Mouse (Mus musculus) intestine, embryonic 16.5 days (tissue): ENCODE results near the gene Tbc1d16. TPM values are rescaled to one million over a fixed set of nuclear protein-coding genes. Genes with fewer than 3 reads are reported as not detected.
"Not testable (repeated sequence)": the region's sequence is repeated elsewhere in the genome, so short reads cannot be mapped to it uniquely, and the experiment has no call there.

Experiments
- ATAC-seq: fragments of 200-750 bp; cut with Nextera tagmentation; 2 replicates; pipeline ENCODE4 v1.8.0; 2017; ENCODE audit warnings: moderate TSS enrichment, moderate library complexity
- H3K27ac ChIP-seq: fragments of 300-500 bp; sonication (generic); 2 replicates; pipeline ENCODE4 v1.5.1; 2014; ENCODE audit warnings: mild to moderate bottlenecking, low read length
- H3K27me3 ChIP-seq: fragments of 300-500 bp; sonication (generic); replicated peaks from 2 replicates; pipeline ENCODE4 v1.6.1; 2014; ENCODE audit warnings: low read length, control low read depth, mixed read lengths; ENCODE audit not compliant: control insufficient read depth, insufficient read depth
- H3K36me3 ChIP-seq: fragments of 300-500 bp; sonication (generic); 2 replicates; pipeline ENCODE4 v1.6.1; 2014; ENCODE audit warnings: low read length, control low read depth; ENCODE audit not compliant: control insufficient read depth, insufficient read depth
- H3K4me1 ChIP-seq: fragments of 300-500 bp; sonication (generic); 2 replicates; pipeline ENCODE4 v1.6.1; 2014; ENCODE audit warnings: low read length, control low read depth, mixed read lengths; ENCODE audit not compliant: control insufficient read depth, insufficient read depth
- H3K4me2 ChIP-seq: fragments of 300-500 bp; sonication (generic); 2 replicates; pipeline ENCODE4 v1.6.1; 2014; ENCODE audit warnings: low read depth, low read length, control low read depth
- H3K4me3 ChIP-seq: fragments of 300-500 bp; sonication (generic); 2 replicates; pipeline ENCODE4 v1.5.1; 2014; ENCODE audit warnings: mild to moderate bottlenecking, low read length
- H3K9ac ChIP-seq: fragments of 300-500 bp; sonication (generic); 2 replicates; pipeline ENCODE4 v1.6.1; 2014; ENCODE audit warnings: low read depth, low read length
- H3K9me3 ChIP-seq: fragments of 300-500 bp; sonication (generic); 2 replicates; pipeline ENCODE4 v1.6.1; 2016; ENCODE audit warnings: low read length, control low read depth; ENCODE audit not compliant: control insufficient read depth
- WGBS: fragments of 180-500 bp; shearing (Covaris S2); extraction: QIAGEN DNeasy Blood & Tissue Kit; methylation state at CpG from one replicate; pipeline ENCODE4 v1.1.7; 2014; 5-methylcytosine and 5-hydroxymethylcytosine counted together
- polyA plus RNA-seq: library from polyadenylated mRNA; unstranded; fragments of >200 nt; fragmentation: Nextera tagmentation; extraction: Ambion mirVana; gene quantifications from 2 replicates; pipeline ENCODE4 v1.2.1, GENCODE M21; 2015

Gene Tbc1d16
- polyA plus RNA-seq, 1 experiment from 2014 or later = 12.7 TPM

DNA sequence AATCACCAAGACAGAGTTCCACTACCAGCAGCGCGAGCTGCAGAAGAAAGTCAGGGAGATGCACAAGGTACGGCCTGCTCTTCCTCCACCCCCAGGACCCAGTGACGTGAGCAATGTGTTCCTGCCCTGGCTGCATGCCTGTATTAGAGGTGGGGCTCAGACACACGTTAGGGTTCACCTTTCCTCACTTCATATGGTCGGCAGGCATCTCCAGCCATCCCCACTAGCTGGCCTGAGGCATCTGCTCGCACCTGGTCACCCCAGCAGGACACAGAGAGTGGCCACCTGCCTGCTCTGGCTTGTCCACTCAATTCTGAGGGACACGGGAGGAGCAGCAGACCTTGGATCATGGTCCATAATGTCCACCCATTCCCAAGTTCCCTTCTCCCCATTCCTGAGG is 31.7 kb upstream of the Tbc1d16 start:
- ATAC-seq = no peak
- 0 out of 2 replicates have a peak, but pooled peaks cover 10% of the 10 kb centered on the region for H3K4me1 ChIP-seq
- WGBS = 85% methylated on average over 8 of the region's 8 CpGs
- H3K9ac ChIP-seq = no peak overlapping the region
- no peaks in the 10 kb centered on the region for H3K9me3 ChIP-seq
- H3K27ac ChIP-seq = no peak overlapping the region
- no peak overlapping the region for H3K4me3 ChIP-seq
- no peaks in the 10 kb centered on the region for H3K27me3 ChIP-seq
- H3K4me2 ChIP-seq = no peak overlapping the region
- H3K36me3 ChIP-seq = no peaks in the 10 kb centered on the region

DNA sequence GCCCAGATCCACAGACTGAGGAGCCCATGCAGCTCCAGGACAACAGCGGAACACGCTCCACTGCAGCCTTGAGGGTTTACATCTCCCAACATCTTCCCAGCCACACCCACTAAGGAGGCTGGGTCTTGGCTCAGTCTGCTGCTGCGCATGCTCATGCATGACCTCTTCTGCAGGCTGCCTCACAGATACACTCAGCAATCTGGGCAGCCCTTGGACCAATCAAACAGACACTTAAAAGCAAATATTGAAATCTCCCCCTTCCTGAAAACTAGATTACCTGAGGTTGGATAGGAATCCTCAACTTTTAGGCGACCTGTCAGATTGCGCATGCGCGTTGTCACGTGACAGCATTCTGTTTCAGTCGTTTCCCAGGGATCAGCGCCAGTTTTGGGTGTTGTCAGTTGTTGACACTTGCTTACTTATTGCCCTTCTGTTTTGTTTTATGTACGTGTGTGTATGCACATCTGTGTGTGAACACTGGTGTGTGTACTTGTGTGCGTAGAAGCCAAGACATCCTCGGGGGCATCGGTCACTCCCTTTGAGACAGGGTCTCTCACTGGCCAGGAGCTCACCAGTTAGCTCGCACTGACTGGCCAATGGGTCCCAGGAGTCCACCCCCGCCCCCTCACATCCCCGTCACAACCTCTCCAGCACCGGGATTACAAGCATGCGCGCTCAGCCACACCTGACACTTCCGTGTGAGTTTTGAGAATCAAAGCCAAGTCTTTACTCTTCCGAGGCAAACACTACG is 30.4 kb upstream of the Tbc1d16 start:
- 60% methylated on average over 23 of the region's 23 CpGs for WGBS
- peak overlapping the region; percentile 34 for H3K4me3 ChIP-seq
- no peaks in the 10 kb centered on the region for H3K36me3 ChIP-seq
- H3K9ac ChIP-seq = peak overlapping the region; percentile 57; the same call in 1 of the 2 replicates
- H3K4me2 ChIP-seq = peak overlapping the region; percentile 49
- no peak overlapping the region; the same call in 1 of the 2 replicates for H3K27ac ChIP-seq
- no peaks in the 10 kb centered on the region for H3K9me3 ChIP-seq
- ATAC-seq = peak; percentile 83
- 0 out of 2 replicates have a peak, but pooled peaks cover 10% of the 10 kb centered on the region for H3K4me1 ChIP-seq
- H3K27me3 ChIP-seq = no peaks in the 10 kb centered on the region

DNA sequence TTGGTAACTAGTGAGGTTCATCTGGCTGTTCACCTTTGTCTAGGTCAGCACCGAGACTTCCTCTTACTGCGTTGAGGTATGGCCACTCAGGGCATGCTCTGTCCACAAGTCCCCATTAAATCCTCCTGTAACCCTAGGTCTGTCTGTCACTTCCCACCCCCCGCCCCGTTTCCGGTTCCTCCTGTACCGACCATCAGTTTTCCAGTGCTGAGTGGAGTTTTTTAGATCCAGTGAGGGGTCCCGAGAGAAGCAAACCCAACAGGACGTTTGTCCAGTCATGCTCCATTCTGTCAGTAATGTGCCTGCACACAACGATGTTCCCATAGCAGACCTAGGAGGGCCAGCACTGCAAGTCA is 29.9 kb upstream of the Tbc1d16 start:
- H3K4me1 ChIP-seq = peaks cover 11% of the 10 kb centered on the region; the same call in 1 of the 2 replicates
- peak overlapping the region; percentile 34 for H3K4me3 ChIP-seq
- H3K36me3 ChIP-seq = no peaks in the 10 kb centered on the region
- 0 out of 2 replicates have a peak overlapping the region, but pooled peaks have one; percentile 57 for H3K9ac ChIP-seq
- 56% methylated on average over 9 of the region's 9 CpGs for WGBS
- H3K27me3 ChIP-seq = no peaks in the 10 kb centered on the region
- no peak for ATAC-seq
- no peaks in the 10 kb centered on the region for H3K9me3 ChIP-seq
- H3K4me2 ChIP-seq = peak overlapping the region; percentile 49
- no peak overlapping the region for H3K27ac ChIP-seq

DNA sequence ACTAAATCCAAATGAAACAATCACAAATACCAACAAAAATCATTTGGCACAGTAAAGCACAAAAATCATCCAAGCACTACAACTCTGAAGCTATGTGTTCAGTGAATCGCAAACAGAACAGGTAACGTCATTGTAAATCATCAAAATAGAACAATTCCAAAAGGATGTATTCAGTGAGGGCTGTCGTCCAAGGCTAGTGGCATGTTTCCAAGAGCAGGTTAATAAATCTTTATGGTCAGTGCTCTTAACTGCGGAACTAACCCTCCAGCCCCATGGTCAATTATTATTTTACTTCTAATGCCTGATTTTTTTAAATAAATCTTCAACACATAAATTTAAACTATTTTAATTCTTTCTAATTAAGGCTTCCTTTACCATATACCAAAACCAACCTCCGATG is 28.3 kb upstream of the Tbc1d16 start:
- H3K9me3 ChIP-seq, H3K27me3 ChIP-seq, H3K36me3 ChIP-seq, H3K27ac ChIP-seq, H3K9ac ChIP-seq, H3K4me3 ChIP-seq, H3K4me2 ChIP-seq, ATAC-seq: not testable (repeated sequence)
- peaks cover 21% of the 10 kb centered on the region for H3K4me1 ChIP-seq
- 70% methylated on average over 5 of the region's 5 CpGs for WGBS

DNA sequence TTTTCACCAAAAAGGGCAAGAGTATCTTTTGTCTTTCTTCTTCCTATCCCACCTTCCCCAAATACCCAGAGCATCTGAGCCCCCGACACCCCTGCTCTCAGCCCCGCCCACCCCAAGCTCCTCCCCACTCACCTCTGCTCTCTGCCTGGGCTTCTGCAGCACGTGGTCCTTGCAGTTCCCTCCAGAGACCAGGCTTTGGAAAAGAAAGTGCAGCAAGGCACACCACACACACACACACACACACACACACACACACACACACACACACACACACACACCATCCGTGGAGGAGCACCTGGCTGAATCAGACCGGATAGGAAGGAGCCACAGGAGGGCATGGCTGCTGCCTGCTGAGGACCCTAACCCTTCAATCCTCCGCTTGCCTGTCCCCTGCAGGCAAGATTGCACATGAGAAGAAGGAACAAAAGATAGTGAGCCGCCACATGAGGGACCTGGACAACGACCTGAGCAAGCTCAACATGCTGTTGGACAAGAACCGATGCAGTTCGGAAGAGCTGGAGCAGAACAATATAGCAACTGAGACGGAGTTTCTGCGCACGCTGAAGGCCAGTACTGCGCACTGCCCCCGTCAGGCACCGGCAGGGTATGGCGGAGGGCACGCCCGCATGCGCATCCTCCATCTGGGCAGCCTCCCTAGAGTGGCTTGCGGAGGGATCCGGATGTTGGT is 24.7 kb upstream of the Tbc1d16 start:
- Histone ChIP-seq H3K27ac (no peak overlapping the region), H3K4me3 (peak overlapping the region; percentile 9), H3K9ac (peak overlapping the region; percentile 14; the same call in 1 of the 2 replicates), H3K27me3 (no peaks in the 10 kb centered on the region), H3K4me1 (peaks cover 16% of the 10 kb centered on the region), H3K36me3 (no peaks in the 10 kb centered on the region), H3K4me2 (peak overlapping the region; percentile 39), H3K9me3 (no peaks in the 10 kb centered on the region)
- ATAC-seq = peak; percentile 68
- WGBS = 5% methylated on average over 22 of the region's 22 CpGs

DNA sequence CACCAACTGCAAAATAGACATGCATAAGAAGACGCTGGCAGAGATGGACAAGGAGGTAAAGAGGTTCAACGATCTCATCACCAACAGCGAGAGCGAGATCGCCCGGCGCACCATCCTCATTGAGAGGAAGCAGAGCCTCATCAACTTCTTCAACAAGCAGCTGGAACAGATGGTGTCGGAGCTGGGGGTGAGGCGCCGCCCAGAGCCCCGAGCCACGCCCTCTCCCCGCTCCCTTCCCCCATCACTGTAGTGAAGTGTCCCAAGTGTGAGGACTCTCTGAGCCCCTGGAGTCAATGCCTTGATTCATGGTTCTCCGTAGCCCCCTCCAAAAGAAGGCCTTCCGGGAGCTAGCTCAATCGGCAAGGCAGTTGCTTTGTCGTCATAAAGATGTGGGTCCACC is 22.7 kb upstream of the Tbc1d16 start:
- Histone ChIP-seq H3K4me1 (peaks cover 12% of the 10 kb centered on the region), H3K27ac (no peak overlapping the region), H3K4me3 (no peak overlapping the region), H3K27me3 (no peaks in the 10 kb centered on the region), H3K9ac (no peak overlapping the region), H3K9me3 (no peaks in the 10 kb centered on the region), H3K4me2 (no peak overlapping the region), H3K36me3 (no peaks in the 10 kb centered on the region)
- no peak for ATAC-seq
- WGBS = 50% methylated on average over 17 of the region's 17 CpGs

DNA sequence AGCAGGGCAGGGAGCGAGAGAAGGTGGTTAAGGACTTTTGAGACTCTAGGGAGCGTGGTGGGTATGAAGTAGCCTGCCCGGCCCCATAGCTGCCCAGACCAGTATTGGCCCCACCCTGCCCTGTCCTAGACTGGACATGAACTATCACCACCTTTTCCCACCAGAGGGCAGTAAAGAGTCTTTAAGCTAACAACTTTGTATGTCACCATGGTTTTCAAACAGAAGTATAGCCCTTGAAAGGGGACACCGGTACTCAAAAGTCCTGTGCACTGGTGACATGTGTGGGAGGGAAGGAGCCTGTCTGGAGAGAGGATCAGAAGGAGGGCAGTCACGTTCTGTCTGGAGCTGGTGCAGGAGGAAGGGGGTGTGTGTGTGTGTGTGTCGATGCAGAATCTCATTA is 20.7 kb upstream of the Tbc1d16 start:
- no peak overlapping the region for H3K9ac ChIP-seq
- 29% methylated on average over 6 of the region's 6 CpGs for WGBS
- ATAC-seq = peak; percentile 61

DNA sequence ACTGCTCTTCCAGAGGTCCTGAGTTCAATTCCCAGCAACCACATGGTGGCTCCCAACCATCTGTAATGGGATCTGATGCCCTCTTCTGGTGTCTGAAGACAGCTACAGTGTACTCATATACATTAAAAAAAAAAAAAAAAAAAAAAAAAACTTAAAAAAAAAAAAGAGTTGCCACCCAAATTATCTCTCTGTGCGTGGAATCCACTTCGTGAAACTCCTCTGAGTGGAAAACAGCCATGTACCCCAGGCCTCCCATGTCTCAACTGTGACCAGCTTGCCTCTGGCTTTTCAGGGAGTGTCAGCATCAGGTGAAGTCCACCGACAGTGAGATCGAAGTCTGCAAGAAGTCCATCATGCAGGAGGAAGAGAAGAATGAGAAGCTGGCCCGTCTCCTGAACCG is 17.2 kb upstream of the Tbc1d16 start:
- not testable (repeated sequence) for H3K9me3 ChIP-seq, H3K9ac ChIP-seq, H3K27ac ChIP-seq, H3K4me2 ChIP-seq, ATAC-seq, H3K27me3 ChIP-seq, H3K4me1 ChIP-seq, H3K36me3 ChIP-seq, H3K4me3 ChIP-seq
- WGBS = 91% methylated on average over 6 of the region's 6 CpGs

More for the DNA sequence above, 20.7 kb upstream of the Tbc1d16 start:
- no peaks in the 10 kb centered on the region for H3K27me3 ChIP-seq
- peaks cover 12% of the 10 kb centered on the region for H3K4me1 ChIP-seq
- no peak overlapping the region for H3K27ac ChIP-seq
- no peak overlapping the region for H3K4me3 ChIP-seq
- no peaks in the 10 kb centered on the region for H3K9me3 ChIP-seq
- no peak overlapping the region for H3K4me2 ChIP-seq
- no peaks in the 10 kb centered on the region for H3K36me3 ChIP-seq

DNA sequence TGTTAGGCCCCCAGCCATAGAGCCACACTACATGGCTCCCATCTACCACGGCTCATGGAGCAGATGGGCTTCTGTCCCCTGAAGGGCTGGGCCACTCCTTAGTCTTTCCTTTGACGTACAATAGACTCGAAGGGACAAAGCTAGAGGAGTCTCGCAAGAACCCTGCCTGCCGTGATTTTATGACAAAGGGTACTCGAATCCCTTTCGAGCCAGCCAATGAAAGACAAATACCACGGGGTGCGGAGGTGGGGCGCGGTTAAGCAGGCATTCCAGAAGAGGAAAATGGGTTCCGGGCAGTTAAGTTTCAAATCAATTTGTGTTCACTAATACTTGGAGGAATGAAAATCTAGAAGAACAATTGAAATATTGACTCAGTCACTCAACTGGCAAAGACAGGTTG is 11.2 kb upstream of the Tbc1d16 start:
- Histone ChIP-seq H3K27me3 (no peaks in the 10 kb centered on the region), H3K27ac (no peak overlapping the region)
- 87% methylated on average over 12 of the region's 12 CpGs for WGBS

More for the DNA sequence above, 11.2 kb upstream of the Tbc1d16 start:
- no peak overlapping the region for H3K4me2 ChIP-seq
- no peak overlapping the region for H3K9ac ChIP-seq
- H3K4me1 ChIP-seq = peaks cover 14% of the 10 kb centered on the region
- H3K36me3 ChIP-seq = no peaks in the 10 kb centered on the region
- H3K4me3 ChIP-seq = no peak overlapping the region
- no peak for ATAC-seq
- H3K9me3 ChIP-seq = no peaks in the 10 kb centered on the region
